Mouse (Mus musculus): Measurements from ENCODE around the gene Il1rl2. TPM values are rescaled to one million over a fixed set of nuclear protein-coding genes. Genes with fewer than 3 reads are reported as not detected.

Il1rl2 gene
- polyA plus RNA-seq, 1 experiment = 0.02 TPM

GRCm38 (mm10) chr1:40322543-40322942 lies 1.9 kb upstream of the Il1rl2 start:
- H3K27me3 ChIP-seq (replicated peaks) = peaks cover 7% of the 10 kb centered on the region
- H3K36me3 ChIP-seq (replicated peaks; ENCODE audit: low read length) = no peaks in the 10 kb centered on the region
- TF ChIP-seq FLI1 (IDR thresholded peaks at IDR 0.05; ENCODE audit: low read length) (no peak), GATA1 (IDR thresholded peaks at IDR 0.05; ENCODE audit: borderline replicate concordance, low read length) (no peak)
- no peaks in the 10 kb centered on the region for H3K9me3 ChIP-seq
- H3K4me3 ChIP-seq (replicated peaks) = no peak overlapping the region
- peaks cover 8% of the 10 kb centered on the region for H3K4me1 ChIP-seq

DNA sequence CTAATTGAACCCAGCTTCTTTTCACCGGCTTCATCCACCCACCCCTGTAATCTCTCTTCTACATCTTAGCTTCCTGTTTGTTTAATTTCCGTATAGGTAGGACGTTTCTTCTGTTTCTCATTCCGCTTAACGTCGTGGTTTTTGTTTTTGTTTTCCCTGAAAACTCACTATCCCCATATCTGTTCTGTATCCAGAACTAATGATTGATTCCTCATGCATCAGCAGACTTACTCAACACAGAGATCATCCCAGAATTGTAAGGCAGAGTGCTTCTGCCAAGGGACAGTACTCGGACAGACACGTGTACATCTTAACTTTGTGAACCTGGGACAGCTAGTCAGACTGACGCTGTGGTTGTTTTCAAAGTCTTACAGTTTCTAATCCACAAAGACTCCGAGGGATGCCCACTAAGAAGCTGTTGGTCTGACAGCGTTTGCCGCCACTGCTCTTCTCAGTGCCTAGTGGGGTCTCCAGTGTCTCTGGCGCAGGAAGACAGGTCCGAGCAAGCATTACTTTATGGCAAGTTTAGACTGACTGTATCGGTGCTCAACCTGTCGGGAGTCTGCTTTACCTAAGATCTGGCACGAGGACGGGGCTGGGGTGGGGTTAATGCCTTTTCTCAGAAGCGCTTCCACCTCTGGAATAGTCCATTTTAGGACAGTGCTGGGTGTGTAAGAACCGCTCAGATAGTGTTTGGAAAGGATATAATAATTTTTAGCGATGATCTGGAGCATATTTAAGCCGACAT lies 719 bp downstream of the Il1rl2 start:
- H3K27me3 ChIP-seq (replicated peaks) = peaks cover 7% of the 10 kb centered on the region
- no peak overlapping the region for H3K4me3 ChIP-seq (replicated peaks)
- peaks cover 8% of the 10 kb centered on the region for H3K4me1 ChIP-seq
- no peak for TF ChIP-seq FLI1 (IDR thresholded peaks at IDR 0.05; ENCODE audit: low read length)
- TF ChIP-seq GATA1 (IDR thresholded peaks at IDR 0.05; ENCODE audit: borderline replicate concordance, low read length) = no peak
- no peaks in the 10 kb centered on the region for H3K9me3 ChIP-seq
- no peaks in the 10 kb centered on the region for H3K36me3 ChIP-seq (replicated peaks; ENCODE audit: low read length)

- H3K36me3 ChIP-seq (replicated peaks; ENCODE audit: low read length) = no peaks in the 10 kb centered on the region
- peaks cover 8% of the 10 kb centered on the region for H3K4me1 ChIP-seq
- H3K9me3 ChIP-seq = no peaks in the 10 kb centered on the region
- peaks cover 7% of the 10 kb centered on the region for H3K27me3 ChIP-seq (replicated peaks)
- no peak overlapping the region for H3K4me3 ChIP-seq (replicated peaks)
- no peak for TF ChIP-seq FLI1 (IDR thresholded peaks at IDR 0.05; ENCODE audit: low read length)
- TF ChIP-seq GATA1 (IDR thresholded peaks at IDR 0.05; ENCODE audit: borderline replicate concordance, low read length) = no peak
These were observed 1.4 kb downstream of the Il1rl2 start for GRCm38 (mm10) chr1:40325711-40326327.

DNA sequence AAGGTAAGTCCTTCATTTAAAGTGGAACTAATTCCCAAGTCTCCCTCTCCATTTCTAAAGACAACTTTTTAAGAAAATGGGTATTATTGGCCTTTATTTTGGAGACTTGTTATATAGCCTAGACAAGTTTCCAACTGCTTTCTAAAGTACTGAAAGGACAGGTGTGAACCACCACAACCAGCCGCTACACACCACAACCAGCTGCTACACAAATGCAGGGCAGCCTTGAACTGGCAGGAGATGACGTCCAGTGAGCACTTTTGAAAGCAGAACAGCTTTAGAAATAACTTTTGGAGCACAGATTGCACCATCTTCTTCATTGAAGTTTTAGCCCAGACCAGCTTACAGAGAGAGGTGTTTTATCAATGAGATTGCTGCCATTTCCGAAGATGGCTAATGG lies 3.2 kb downstream of the Il1rl2 start:
- Histone ChIP-seq H3K9me3 (no peaks in the 10 kb centered on the region), H3K27me3 (replicated peaks) (peaks cover 7% of the 10 kb centered on the region), H3K4me1 (peaks cover 8% of the 10 kb centered on the region), H3K36me3 (replicated peaks; ENCODE audit: low read length) (no peaks in the 10 kb centered on the region), H3K4me3 (replicated peaks) (no peak overlapping the region)
- TF ChIP-seq GATA1 (IDR thresholded peaks at IDR 0.05; ENCODE audit: borderline replicate concordance, low read length) = no peak
- no peak for TF ChIP-seq FLI1 (IDR thresholded peaks at IDR 0.05; ENCODE audit: low read length)

DNA sequence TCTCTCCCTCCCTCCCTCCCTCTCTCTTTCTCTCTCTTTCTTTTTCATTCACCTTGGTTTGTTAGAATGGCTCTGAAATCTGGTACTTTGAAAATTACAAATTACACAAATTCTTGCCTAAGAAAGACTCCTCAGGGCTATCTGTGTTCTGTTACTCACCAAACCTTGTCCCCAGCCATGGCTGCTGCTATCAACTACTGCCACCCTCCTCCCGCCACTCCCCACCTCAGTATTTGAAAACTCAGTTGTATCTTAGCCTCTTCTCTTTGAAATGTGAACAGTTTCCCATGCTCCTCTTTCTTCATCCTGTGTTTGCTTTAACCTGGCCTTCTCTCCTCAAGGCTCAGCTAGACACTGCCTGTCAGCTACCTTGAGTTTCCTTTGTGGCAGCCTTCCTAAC lies 5.1 kb downstream of the Il1rl2 start:
- H3K4me3 ChIP-seq (replicated peaks) = no peak overlapping the region
- H3K27me3 ChIP-seq (replicated peaks) = peaks cover 7% of the 10 kb centered on the region
- no peaks in the 10 kb centered on the region for H3K9me3 ChIP-seq
- no peaks in the 10 kb centered on the region for H3K36me3 ChIP-seq (replicated peaks; ENCODE audit: low read length)
- H3K4me1 ChIP-seq = peaks cover 4% of the 10 kb centered on the region
- TF ChIP-seq GATA1 (IDR thresholded peaks at IDR 0.05; ENCODE audit: borderline replicate concordance, low read length) (no peak), FLI1 (IDR thresholded peaks at IDR 0.05; ENCODE audit: low read length) (no peak)

- TF ChIP-seq GATA1 (IDR thresholded peaks at IDR 0.05; ENCODE audit: borderline replicate concordance, low read length) = no peak
- TF ChIP-seq FLI1 (IDR thresholded peaks at IDR 0.05; ENCODE audit: low read length) = no peak
- H3K4me3 ChIP-seq (replicated peaks) = no peak overlapping the region
These were observed 5.8 kb downstream of the Il1rl2 start for GRCm38 (mm10) chr1:40330181-40330580.

DNA sequence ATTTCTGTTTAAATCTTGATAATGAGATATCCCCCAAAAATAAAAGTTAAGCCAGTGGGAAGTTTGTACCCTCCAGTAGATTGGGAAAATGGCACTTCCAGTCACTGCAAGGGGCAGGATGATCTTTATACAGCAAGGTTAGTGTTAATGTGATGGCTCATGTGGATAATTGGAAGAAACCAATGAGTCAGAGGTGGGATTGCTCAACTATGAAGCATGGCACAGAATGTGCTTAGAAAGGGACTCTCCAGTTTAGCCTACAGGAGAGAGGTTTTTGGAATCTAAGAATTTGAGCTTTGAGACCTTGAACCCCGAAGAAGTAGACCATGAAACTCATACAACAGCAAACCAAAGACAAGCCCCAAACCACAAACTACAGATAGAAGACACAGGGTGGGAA lies 14.9 kb downstream of the Il1rl2 start:
- TF ChIP-seq GATA1 (IDR thresholded peaks at IDR 0.05; ENCODE audit: borderline replicate concordance, low read length) (no peak), FLI1 (IDR thresholded peaks at IDR 0.05; ENCODE audit: low read length) (no peak)
- H3K4me3 ChIP-seq (replicated peaks) = no peak overlapping the region

More at GRCm38 (mm10) chr1:40330181-40330580, 5.8 kb downstream of the Il1rl2 start:
- no peaks in the 10 kb centered on the region for H3K36me3 ChIP-seq (replicated peaks; ENCODE audit: low read length)
- peaks cover 6% of the 10 kb centered on the region for H3K27me3 ChIP-seq (replicated peaks)
- no peaks in the 10 kb centered on the region for H3K9me3 ChIP-seq
- H3K4me1 ChIP-seq = peaks cover 2% of the 10 kb centered on the region; the same call in 1 of the 2 replicates

DNA sequence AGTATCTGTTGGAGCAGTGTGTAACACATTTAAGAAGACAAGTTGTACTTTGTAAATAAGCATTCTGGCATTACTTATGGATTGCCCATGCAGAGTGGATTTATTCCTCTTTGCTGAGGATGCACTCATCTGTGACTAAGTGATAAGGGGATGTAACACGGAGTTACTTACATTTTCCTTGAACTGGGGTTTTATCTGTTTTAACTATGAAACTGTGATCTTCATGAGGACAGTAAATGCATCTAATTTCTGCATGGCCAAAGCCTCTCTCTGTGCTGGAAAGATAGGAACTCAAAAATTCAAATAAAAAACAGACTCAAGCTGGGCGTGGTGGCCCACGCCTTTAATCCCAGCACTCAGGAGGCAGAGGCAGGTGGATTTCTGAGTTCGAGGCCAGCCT lies 15.7 kb downstream of the Il1rl2 start:
- no peaks in the 10 kb centered on the region for H3K9me3 ChIP-seq
- no peaks in the 10 kb centered on the region for H3K27me3 ChIP-seq (replicated peaks)
- H3K4me3 ChIP-seq (replicated peaks) = no peak overlapping the region
- no peak for TF ChIP-seq GATA1 (IDR thresholded peaks at IDR 0.05; ENCODE audit: borderline replicate concordance, low read length)
- no peak for TF ChIP-seq FLI1 (IDR thresholded peaks at IDR 0.05; ENCODE audit: low read length)
- H3K36me3 ChIP-seq (replicated peaks; ENCODE audit: low read length) = no peaks in the 10 kb centered on the region
- H3K4me1 ChIP-seq = no peaks in the 10 kb centered on the region

More for the DNA sequence above, 14.9 kb downstream of the Il1rl2 start:
- Histone ChIP-seq H3K27me3 (replicated peaks) (no peaks in the 10 kb centered on the region), H3K9me3 (no peaks in the 10 kb centered on the region), H3K36me3 (replicated peaks; ENCODE audit: low read length) (no peaks in the 10 kb centered on the region), H3K4me1 (no peaks in the 10 kb centered on the region)

GRCm38 (mm10) chr1:40352158-40352903 lies 27.9 kb downstream of the Il1rl2 start:
- Histone ChIP-seq H3K36me3 (replicated peaks; ENCODE audit: low read length) (no peaks in the 10 kb centered on the region), H3K4me1 (no peaks in the 10 kb centered on the region)

DNA sequence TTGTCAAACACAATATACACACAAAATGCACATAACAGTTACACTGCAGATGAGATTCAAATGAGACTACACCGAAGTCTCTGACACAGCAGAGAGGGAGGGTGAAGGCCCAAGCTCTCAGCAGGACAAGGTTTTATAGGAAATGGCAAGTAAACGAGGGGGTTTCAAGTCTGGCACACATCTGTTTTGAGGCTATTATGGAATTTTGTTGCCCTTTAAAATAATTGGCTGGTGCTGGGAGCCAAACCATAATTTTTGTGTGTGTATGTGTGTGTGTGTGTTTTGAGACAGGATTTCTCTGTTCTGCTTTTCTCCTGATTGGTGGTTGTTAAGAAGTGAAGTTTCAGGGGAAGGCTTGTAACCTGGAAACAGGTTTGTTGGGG lies 28.5 kb downstream of the Il1rl2 start:
- Histone ChIP-seq H3K9me3 (no peaks in the 10 kb centered on the region), H3K4me3 (replicated peaks) (no peak overlapping the region), H3K27me3 (replicated peaks) (no peaks in the 10 kb centered on the region), H3K36me3 (replicated peaks; ENCODE audit: low read length) (no peaks in the 10 kb centered on the region), H3K4me1 (no peaks in the 10 kb centered on the region)
- TF ChIP-seq GATA1 (IDR thresholded peaks at IDR 0.05; ENCODE audit: borderline replicate concordance, low read length) (no peak), FLI1 (IDR thresholded peaks at IDR 0.05; ENCODE audit: low read length) (no peak)

More at GRCm38 (mm10) chr1:40352158-40352903, 27.9 kb downstream of the Il1rl2 start:
- H3K4me3 ChIP-seq (replicated peaks) = no peak overlapping the region
- no peaks in the 10 kb centered on the region for H3K9me3 ChIP-seq
- H3K27me3 ChIP-seq (replicated peaks) = no peaks in the 10 kb centered on the region
- no peak for TF ChIP-seq FLI1 (IDR thresholded peaks at IDR 0.05; ENCODE audit: low read length)
- no peak for TF ChIP-seq GATA1 (IDR thresholded peaks at IDR 0.05; ENCODE audit: borderline replicate concordance, low read length)
